Mouse (Mus musculus) bone marrow, adult 2 months (tissue): Measurements from ENCODE around the gene Veph1.

ENCODE experiments used
- CTCF ChIP-seq: fragments of 200-500 bp; IDR thresholded peaks from 2 replicates; pipeline ENCODE4 v1.5.1; 2011; ENCODE audit warnings: low read length, control low read depth; ENCODE audit not compliant: control insufficient read depth, insufficient read depth
- POLR2A ChIP-seq: fragments of 200-500 bp; IDR thresholded peaks from 2 replicates; pipeline ENCODE4 v1.6.1; 2011; ENCODE audit warnings: low read depth, mild to moderate bottlenecking, control low read depth, low read length, borderline replicate concordance; ENCODE audit not compliant: control insufficient read depth

DNA sequence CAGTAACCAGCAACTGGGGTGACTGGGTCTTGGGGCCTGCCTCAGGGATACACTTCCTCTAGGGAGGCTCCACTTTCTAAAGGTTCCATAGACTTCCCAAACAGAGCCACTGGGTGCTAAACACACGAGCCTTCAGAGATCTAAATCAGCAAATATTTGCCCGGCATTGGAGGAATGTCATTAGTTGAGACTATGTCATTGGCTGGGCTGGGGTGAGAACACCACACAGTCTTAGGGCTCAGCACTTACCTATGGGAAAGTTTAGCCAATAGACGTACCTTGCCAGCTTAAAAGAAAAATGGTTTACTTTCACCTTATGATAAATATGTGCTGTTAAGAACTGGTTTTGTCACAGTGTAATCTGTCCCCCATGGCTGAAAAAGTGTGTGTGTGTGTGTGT, 132.1 kb downstream of the Veph1 start:
- TF ChIP-seq CTCF = no peak
- TF ChIP-seq POLR2A = no peak
